Mouse (Mus musculus): Measurements from ENCODE around the gene Dnmt3a.
"Not testable (repeated sequence)": the region's sequence is repeated elsewhere in the genome, so short reads cannot be mapped to it uniquely, and the experiment has no call there.

Gene Dnmt3a

GRCm38 (mm10) chr12:3915852-3916251, 110.0 kb downstream of the Dnmt3a start:
- DNase-seq (ENCODE audit: low read depth, low spot score), result no peak

GRCm38 (mm10) chr12:3917668-3918341, 112.0 kb downstream of the Dnmt3a start:
- no peak for DNase-seq (ENCODE audit: low read depth, low spot score)

DNA sequence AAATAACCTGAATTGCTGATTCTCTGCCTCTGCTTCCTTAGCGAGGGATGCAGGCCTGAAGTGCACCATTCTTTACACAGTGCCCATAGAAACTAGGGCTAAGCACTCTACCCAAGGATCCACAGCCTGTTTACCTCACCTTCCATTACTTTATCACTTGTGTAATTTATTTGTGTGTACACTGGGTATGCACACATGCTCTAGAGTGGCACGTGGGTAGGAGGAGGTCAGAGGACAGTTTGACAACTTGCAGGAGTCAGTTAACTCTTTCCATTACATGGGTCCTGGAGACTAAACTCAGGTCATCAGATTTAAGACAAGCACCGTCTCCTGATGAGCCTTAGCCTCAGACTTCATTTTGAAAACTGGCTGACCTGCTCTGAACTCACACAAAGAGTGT, 112.8 kb downstream of the Dnmt3a start:
- DNase-seq (ENCODE audit: low read depth, low spot score), result no peak

GRCm38 (mm10) chr12:3919423-3919822, 113.6 kb downstream of the Dnmt3a start:
- no peak for DNase-seq (ENCODE audit: low read depth, low spot score)

DNA sequence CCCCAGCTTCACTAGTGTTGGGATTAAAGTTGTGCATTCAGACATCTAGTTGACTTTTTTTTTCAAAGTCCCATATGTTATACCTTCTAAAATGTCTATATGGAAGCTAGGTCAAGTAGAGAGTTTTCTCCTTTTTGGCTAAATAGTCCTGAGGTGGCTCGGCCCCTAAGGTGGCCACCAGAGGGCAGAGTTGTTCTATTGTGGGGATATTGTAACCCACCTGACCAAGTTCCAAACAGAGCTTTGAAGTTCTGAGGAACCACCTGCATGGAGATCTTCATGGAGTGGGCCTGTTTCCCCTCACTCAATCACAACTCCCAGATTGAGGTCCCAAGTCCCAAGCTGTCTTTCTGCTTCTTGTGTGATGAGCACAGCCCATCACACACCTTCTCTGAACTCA, 120.3 kb downstream of the Dnmt3a start:
- peak; percentile 68 for DNase-seq (ENCODE audit: low read depth, low spot score)

DNA sequence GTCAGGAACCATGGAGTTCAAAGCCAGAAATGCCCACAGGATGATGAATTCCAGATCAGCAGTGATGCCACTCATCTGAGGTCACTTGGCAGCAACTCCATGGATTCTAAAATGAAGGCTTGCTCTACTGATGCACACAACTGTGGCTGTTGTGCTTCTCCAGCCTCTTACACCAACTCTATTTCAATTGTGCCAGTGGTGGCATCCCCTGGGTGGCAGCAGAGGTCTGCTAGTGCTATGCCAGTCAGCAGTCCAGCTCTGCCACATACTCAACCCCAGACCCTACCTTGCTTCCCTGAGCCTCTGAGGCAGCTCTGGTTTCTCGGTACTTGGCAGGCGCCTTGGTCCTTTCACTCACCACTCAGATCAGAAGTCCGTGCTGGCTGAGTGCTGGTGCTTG, 123.0 kb downstream of the Dnmt3a start:
- no peak for DNase-seq (ENCODE audit: low read depth, low spot score)

GRCm38 (mm10) chr12:3930090-3930865, 124.5 kb downstream of the Dnmt3a start:
- DNase-seq (ENCODE audit: low read depth, low spot score), result not testable (repeated sequence)

DNA sequence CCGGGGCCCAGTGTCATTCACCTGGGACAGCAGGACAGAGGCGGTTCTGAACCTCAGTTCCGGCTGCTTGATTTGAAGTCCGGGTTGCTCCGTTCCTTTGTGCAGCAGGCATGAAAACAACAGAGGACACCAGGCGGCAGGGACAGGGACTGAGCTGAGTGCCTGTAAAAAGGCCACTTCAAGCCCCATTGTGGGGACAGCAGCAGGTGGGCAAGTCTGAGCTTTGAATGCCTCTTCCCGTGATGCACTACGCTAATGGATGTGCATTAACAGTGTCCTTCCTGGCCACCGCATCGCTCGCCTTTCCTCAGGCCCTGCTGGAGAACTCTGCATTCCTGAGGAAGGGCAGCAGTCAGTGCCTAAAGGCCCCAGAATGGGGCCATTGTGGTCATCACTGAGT, 136.2 kb downstream of the Dnmt3a start:
- DNase-seq (ENCODE audit: low read depth, low spot score), result no peak

DNA sequence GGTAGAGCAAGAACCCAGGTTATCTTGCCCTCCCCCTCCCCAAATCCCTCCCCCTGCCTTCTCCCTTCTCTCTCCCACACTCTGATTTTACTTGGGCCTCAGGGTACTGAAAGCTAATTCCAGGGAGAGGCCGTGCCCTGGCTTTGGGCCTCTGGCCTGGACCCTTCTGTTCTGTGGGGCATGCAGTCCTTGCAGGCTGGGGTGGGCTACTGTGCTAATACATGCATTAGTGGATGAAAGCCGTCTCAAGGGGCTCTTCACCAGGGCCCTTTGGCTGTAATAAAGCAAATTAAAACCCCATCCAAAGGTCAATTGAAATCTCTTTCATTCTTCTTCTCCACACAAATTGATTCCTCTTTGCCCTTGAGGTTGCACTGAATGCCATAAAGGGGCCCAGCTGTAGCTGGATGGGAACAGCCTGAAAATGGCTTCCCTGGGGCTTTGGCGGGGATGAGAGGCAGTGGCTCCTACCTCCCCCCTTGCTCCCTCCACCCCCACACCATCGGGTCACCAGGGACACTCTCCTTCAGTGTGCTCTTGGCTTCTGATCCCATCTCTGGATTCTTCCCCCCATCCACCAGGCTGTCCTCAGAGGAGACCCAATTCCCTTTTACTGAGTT, 138.8 kb downstream of the Dnmt3a start:
- DNase-seq (ENCODE audit: low read depth, low spot score), result no peak

DNA sequence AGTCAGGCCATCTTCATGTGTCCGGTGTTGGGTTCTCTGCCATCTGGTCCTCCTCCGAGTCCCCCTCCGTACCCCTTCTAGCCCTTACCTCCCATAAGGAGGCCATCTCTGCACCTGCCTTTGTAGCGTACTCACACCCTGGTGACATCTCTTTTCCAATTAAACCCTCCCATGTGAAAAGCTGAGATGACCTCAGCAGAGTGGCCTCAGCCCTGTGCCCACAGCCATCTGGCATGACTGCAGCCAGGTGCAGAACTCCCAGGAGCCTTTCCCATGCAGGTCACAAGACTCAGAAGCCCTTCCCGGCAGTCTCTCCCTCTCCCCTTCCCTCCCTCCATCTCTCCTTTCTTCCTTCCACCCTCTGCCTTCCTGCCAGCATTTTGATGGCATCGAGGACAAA, 141.7 kb downstream of the Dnmt3a start:
- no peak for DNase-seq (ENCODE audit: low read depth, low spot score)

GRCm38 (mm10) chr12:3954651-3955050, 148.8 kb downstream of the Dnmt3a start, which contains the start of gene Pomc:
Gene Pomc (plus strand): TSS chr12:3954951.
- DNase-seq (ENCODE audit: low read depth, low spot score), result no peak

GRCm38 (mm10) chr12:3955371-3955770, 149.6 kb downstream of the Dnmt3a start:
- DNase-seq (ENCODE audit: low read depth, low spot score), result peak; percentile 67

- DNase-seq (ENCODE audit: low read depth, low spot score), result peak; percentile 86
These were observed 150.5 kb downstream of the Dnmt3a start for GRCm38 (mm10) chr12:3956351-3956750.

DNA sequence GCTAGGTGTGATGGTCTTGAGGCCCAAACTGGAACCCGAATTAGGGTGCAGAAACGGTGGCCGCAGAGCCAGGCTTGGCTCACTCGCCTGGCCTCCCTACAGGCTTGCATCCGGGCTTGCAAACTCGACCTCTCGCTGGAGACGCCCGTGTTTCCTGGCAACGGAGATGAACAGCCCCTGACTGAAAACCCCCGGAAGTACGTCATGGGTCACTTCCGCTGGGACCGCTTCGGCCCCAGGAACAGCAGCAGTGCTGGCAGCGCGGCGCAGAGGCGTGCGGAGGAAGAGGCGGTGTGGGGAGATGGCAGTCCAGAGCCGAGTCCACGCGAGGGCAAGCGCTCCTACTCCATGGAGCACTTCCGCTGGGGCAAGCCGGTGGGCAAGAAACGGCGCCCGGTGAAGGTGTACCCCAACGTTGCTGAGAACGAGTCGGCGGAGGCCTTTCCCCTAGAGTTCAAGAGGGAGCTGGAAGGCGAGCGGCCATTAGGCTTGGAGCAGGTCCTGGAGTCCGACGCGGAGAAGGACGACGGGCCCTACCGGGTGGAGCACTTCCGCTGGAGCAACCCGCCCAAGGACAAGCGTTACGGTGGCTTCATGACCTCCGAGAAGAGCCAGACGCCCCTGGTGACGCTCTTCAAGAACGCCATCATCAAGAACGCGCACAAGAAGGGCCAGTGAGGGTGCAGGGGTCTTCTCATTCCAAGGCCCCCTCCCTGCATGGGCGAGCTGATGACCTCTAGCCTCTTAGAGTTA, 154.2 kb downstream of the Dnmt3a start:
- peak; percentile 98 for DNase-seq (ENCODE audit: low read depth, low spot score)

DNA sequence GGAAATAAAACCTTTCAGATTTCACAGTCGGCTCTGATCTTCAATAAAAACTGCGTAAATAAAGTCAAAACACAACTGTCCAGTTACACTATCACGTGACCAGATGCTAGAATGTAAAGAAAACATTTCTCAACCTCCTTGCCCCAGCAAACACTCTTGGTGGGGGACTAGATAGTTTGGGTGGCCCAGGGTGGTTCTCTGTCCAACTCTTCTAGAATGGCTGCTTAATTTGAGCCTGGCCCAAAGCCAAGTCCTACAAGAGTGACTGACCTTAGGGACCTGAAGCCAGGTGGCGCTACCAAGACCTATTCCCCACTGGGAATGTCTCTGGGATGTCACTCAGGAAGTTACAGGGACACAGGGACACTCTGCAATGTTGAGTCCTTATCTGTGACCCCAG, 154.7 kb downstream of the Dnmt3a start:
- DNase-seq (ENCODE audit: low read depth, low spot score), result peak; percentile 67

All from R1 (cell line).